ENCODE assay signal across 8 mouse cellular contexts in genomic region chr10:74848372-74848771, GRCm38 (mm10).
DNase-seq lines count a peak whose midpoint lies in the region; ATAC-seq and TF ChIP-seq lines count a peak whose summit lies in the region.

No protein-coding gene starts in this region.

- H3K27ac ChIP-seq in CH12.LX (ENCODE audit: insufficient read depth, low read depth): no peak overlapping the region
- H3K27ac ChIP-seq in layer of hippocampus, adult 2 months: no peak overlapping the region
- no peak overlapping the region for H3K27ac ChIP-seq in lung, embryonic 16.5 days (ENCODE audit: low read length)

- WGBS in lung, embryonic 16.5 days: 7% methylated on average over 7 of the region's 7 CpGs

- 0 out of 2 replicates have a peak, but pooled peaks have one; percentile 28 for ATAC-seq in lung, embryonic 16.5 days (ENCODE audit: low read depth)
- ATAC-seq in erythroid progenitor cell, adult 5-6 weeks (replicated peaks; ENCODE audit: low FRiP score, poor library complexity, severe bottlenecking): no peak

- H3K36me3 ChIP-seq in CH12.LX (replicated peaks in 1 of 2; ENCODE audit: control insufficient read depth in 1 of 2, insufficient read depth in 1 of 2, low read length in 1 of 2): no peaks in the 10 kb centered on the region
- H3K36me3 ChIP-seq in lung, embryonic 16.5 days (ENCODE audit: control insufficient read depth, insufficient read depth, low read length): no peaks in the 10 kb centered on the region

- no peak for TF ChIP-seq EP300 in CH12.LX (IDR thresholded peaks at IDR 0.05; ENCODE audit: low read length)

- peak; percentile 84 for DNase-seq in CH12.LX (ENCODE audit: extremely low read depth)
- DNase-seq in adrenal gland, adult 2 months: peak; percentile 65
- DNase-seq in embryo, embryonic 9.5 days (ENCODE audit: extremely low spot score): peak; percentile 68
- peak; percentile 25 to 51 for DNase-seq in heart, postnatal 36 days
- peak; percentile 76 to 83 for DNase-seq in layer of hippocampus, adult 2 months (ENCODE audit: low spot score in 2 of 2)
- DNase-seq in retina, postnatal 7 days (ENCODE audit: low read depth, low spot score): peak; percentile 64

- no peak for TF ChIP-seq POLR2A in CH12.LX (IDR thresholded peaks at IDR 0.05; ENCODE audit: low read depth, low read length)

- no peak overlapping the region for H3K4me3 ChIP-seq in CH12.LX (replicated peaks in 1 of 3; ENCODE audit: low read depth in 2 of 3, low read length in 2 of 3, poor library complexity in 1 of 3)
- H3K4me3 ChIP-seq in layer of hippocampus, adult 2 months: peak overlapping the region; percentile 6; the same call in 1 of the 2 replicates
- no peak overlapping the region for H3K4me3 ChIP-seq in lung, embryonic 16.5 days (ENCODE audit: low read length)

- TF ChIP-seq RAD21 in CH12.LX (IDR thresholded peaks at IDR 0.05; ENCODE audit: low read depth, low read length): peak; percentile 97

- peak overlapping the region; percentile 47; the same call in 1 of the 2 replicates for H3K4me2 ChIP-seq in CH12.LX (ENCODE audit: insufficient read depth, low read depth, poor library complexity, severe bottlenecking)
- H3K4me2 ChIP-seq in lung, embryonic 16.5 days (ENCODE audit: low read depth, low read length): no peak overlapping the region

- no peaks in the 10 kb centered on the region for H3K27me3 ChIP-seq in CH12.LX (replicated peaks)
- H3K27me3 ChIP-seq in lung, embryonic 16.5 days (ENCODE audit: control insufficient read depth, insufficient read depth, low read depth, low read length): no peaks in the 10 kb centered on the region

- peaks cover 0 to 13% of the 10 kb centered on the region in 2 experiments; a peak in 2 of 4 replicates for H3K4me1 ChIP-seq in CH12.LX (ENCODE audit: control insufficient read depth in 1 of 2, insufficient read depth in 2 of 2)
- no peaks in the 10 kb centered on the region for H3K4me1 ChIP-seq in lung, embryonic 16.5 days (replicated peaks; ENCODE audit: control insufficient read depth, insufficient read depth, low read length)

- H3K9ac ChIP-seq in CH12.LX (ENCODE audit: insufficient read depth, low read depth): no peak overlapping the region
- no peak overlapping the region for H3K9ac ChIP-seq in lung, embryonic 16.5 days (ENCODE audit: low read length)

- intact Hi-C loops in heart, postnatal 36 days (cut with DNase I): no loop called here

- no peaks in the 10 kb centered on the region for H3K9me3 ChIP-seq in CH12.LX (replicated peaks; ENCODE audit: low read length)
- no peaks in the 10 kb centered on the region for H3K9me3 ChIP-seq in lung, embryonic 16.5 days (ENCODE audit: control insufficient read depth, low read length)

- dilution Hi-C loops in CH12.LX (cut with MboI; ENCODE audit: extremely low pct_ligation_motif_present, extremely low pct_unique_long_range_greater_than_20kb, low sequenced_read_pairs): no loop called here

- in situ Hi-C loops in CH12.LX (cut with MboI; ENCODE audit: low pct_ligation_motif_present, low pct_unique_long_range_greater_than_20kb, low sequenced_read_pairs): no loop called here

- H3K79me2 ChIP-seq in CH12.LX (replicated peaks; ENCODE audit: control insufficient read depth, extremely low read depth, insufficient read depth, poor library complexity, severe bottlenecking): no peaks in the 10 kb centered on the region

- TF ChIP-seq CTCF in CH12.LX (conservative IDR thresholded peaks at IDR 0.05 in 1 of 2, IDR thresholded peaks at IDR 0.05 in 1 of 2; ENCODE audit: low read depth in 2 of 2, low read length in 2 of 2): peak; percentile 86 to 88
- peak; percentile 93 for TF ChIP-seq CTCF in layer of hippocampus, adult 2 months (conservative IDR thresholded peaks at IDR 0.05)

TF ChIP-seq in CH12.LX, 34 proteins besides CTCF, POLR2A, EP300 and RAD21:
- TF ChIP-seq NELFE (IDR thresholded peaks at IDR 0.05; ENCODE audit: low read depth, low read length): peak; percentile 18; the same call in 1 of the 2 replicates
- TF ChIP-seq IRF4 (IDR thresholded peaks at IDR 0.05; ENCODE audit: low read depth, low read length): no peak
- no peak for TF ChIP-seq HCFC1 (IDR thresholded peaks at IDR 0.05; ENCODE audit: low read depth, low read length)
- peak; percentile 43 for TF ChIP-seq ZNF384 (IDR thresholded peaks at IDR 0.05; ENCODE audit: low read depth, low read length)
- no peak for TF ChIP-seq POLR2AphosphoS2 (IDR thresholded peaks at IDR 0.05; ENCODE audit: low read depth, low read length)
- TF ChIP-seq SMC3 (IDR thresholded peaks at IDR 0.05; ENCODE audit: low read depth, low read length): peak; percentile 78
- peak; percentile 41 for TF ChIP-seq JUND (conservative IDR thresholded peaks at IDR 0.05; ENCODE audit: low read depth, low read length)
